ENCODE assay signal across 8 mouse cellular contexts in genomic region chr17:48647431-48647830, GRCm38 (mm10).
DNase-seq lines count a peak whose midpoint lies in the region; ATAC-seq and TF ChIP-seq lines count a peak whose summit lies in the region.

No protein-coding gene starts in this region.

- H3K9me3 ChIP-seq in neural tube, embryonic 12.5 days = no peaks in the 10 kb centered on the region
- no peaks in the 10 kb centered on the region for H3K9me3 ChIP-seq in forebrain, embryonic 14.5 days (replicated peaks; ENCODE audit: control insufficient read depth, low read length)
- H3K9me3 ChIP-seq in liver, postnatal 0 days (ENCODE audit: low read length) = peaks cover 1% of the 10 kb centered on the region; the same call in 1 of the 2 replicates

- peak overlapping the region; percentile 18; the same call in 1 of the 2 replicates for H3K4me2 ChIP-seq in neural tube, embryonic 12.5 days (replicated peaks)
- peak overlapping the region; percentile 14; the same call in 1 of the 2 replicates for H3K4me2 ChIP-seq in forebrain, embryonic 14.5 days (ENCODE audit: low read length)
- H3K4me2 ChIP-seq in liver, postnatal 0 days (ENCODE audit: low read depth, low read length) = peak overlapping the region; percentile 3; the same call in 1 of the 2 replicates

- no peaks in the 10 kb centered on the region for H3K27me3 ChIP-seq in neural tube, embryonic 12.5 days (replicated peaks)
- H3K27me3 ChIP-seq in forebrain, embryonic 14.5 days (replicated peaks; ENCODE audit: control insufficient read depth, insufficient read depth, low read length) = no peaks in the 10 kb centered on the region
- H3K27me3 ChIP-seq in liver, postnatal 0 days (ENCODE audit: insufficient read depth, low read length) = no peaks in the 10 kb centered on the region

- no peak for TF ChIP-seq EP300 in liver, postnatal 0 days (IDR thresholded peaks at IDR 0.05; ENCODE audit: low read depth)

- no peak overlapping the region for H3K4me3 ChIP-seq in neural tube, embryonic 12.5 days
- no peak overlapping the region for H3K4me3 ChIP-seq in forebrain, embryonic 14.5 days (ENCODE audit: low read depth, low read length)
- H3K4me3 ChIP-seq in liver, postnatal 0 days (ENCODE audit: low read depth, low read length) = no peak overlapping the region

- no peak for TF ChIP-seq CTCF in liver, postnatal 0 days (IDR thresholded peaks at IDR 0.05; ENCODE audit: low read depth)

- H3K9ac ChIP-seq in neural tube, embryonic 12.5 days = no peak overlapping the region
- no peak overlapping the region for H3K9ac ChIP-seq in forebrain, embryonic 14.5 days (ENCODE audit: low read length)
- no peak overlapping the region for H3K9ac ChIP-seq in liver, postnatal 0 days (replicated peaks)

- no peak for ATAC-seq in neural tube, embryonic 12.5 days (ENCODE audit: low FRiP score, low read depth)
- no peak for ATAC-seq in forebrain, embryonic 14.5 days
- ATAC-seq in liver, postnatal 0 days = no peak

- DNase-seq in neural tube, embryonic 10.5 days (ENCODE audit: extremely low spot score, low spot score) = no peak
- DNase-seq in forebrain, embryonic 14.5 days (ENCODE audit: low spot score) = no peak
- DNase-seq in liver, postnatal 0 days = no peak
- DNase-seq in thymus, postnatal 25 days = peak; percentile 49
- no peak for DNase-seq in cerebellum, adult 11 months
- DNase-seq in layer of hippocampus, postnatal 14 days (ENCODE audit: low spot score in 2 of 2) = no peak
- no peak for DNase-seq in frontal cortex, postnatal 14 days (ENCODE audit: low spot score in 2 of 2)

- WGBS in neural tube, embryonic 12.5 days = 64% methylated on average over 14 of the region's 14 CpGs
- WGBS in forebrain, embryonic 14.5 days = 59% methylated on average over 14 of the region's 14 CpGs
- 46% methylated on average over 14 of the region's 14 CpGs for WGBS in liver, postnatal 0 days (ENCODE audit: insufficient replicate concordance)

- no peaks in the 10 kb centered on the region for H3K4me1 ChIP-seq in neural tube, embryonic 12.5 days
- no peaks in the 10 kb centered on the region for H3K4me1 ChIP-seq in forebrain, embryonic 14.5 days (ENCODE audit: control insufficient read depth, insufficient read depth, low read length)
- H3K4me1 ChIP-seq in liver, postnatal 0 days (ENCODE audit: insufficient read depth) = no peaks in the 10 kb centered on the region

- H3K27ac ChIP-seq in neural tube, embryonic 12.5 days = no peak overlapping the region
- no peak overlapping the region for H3K27ac ChIP-seq in forebrain, embryonic 14.5 days (ENCODE audit: low read depth, low read length)
- H3K27ac ChIP-seq in liver, postnatal 0 days (ENCODE audit: low read depth) = no peak overlapping the region

- no peaks in the 10 kb centered on the region for H3K36me3 ChIP-seq in neural tube, embryonic 12.5 days
- no peaks in the 10 kb centered on the region for H3K36me3 ChIP-seq in forebrain, embryonic 14.5 days (ENCODE audit: control insufficient read depth, insufficient read depth, low read length)
- H3K36me3 ChIP-seq in liver, postnatal 0 days (replicated peaks; ENCODE audit: insufficient read depth, low read length) = no peaks in the 10 kb centered on the region
